16 mouse cellular contexts compared by ENCODE assay signal in the genomic region with DNA sequence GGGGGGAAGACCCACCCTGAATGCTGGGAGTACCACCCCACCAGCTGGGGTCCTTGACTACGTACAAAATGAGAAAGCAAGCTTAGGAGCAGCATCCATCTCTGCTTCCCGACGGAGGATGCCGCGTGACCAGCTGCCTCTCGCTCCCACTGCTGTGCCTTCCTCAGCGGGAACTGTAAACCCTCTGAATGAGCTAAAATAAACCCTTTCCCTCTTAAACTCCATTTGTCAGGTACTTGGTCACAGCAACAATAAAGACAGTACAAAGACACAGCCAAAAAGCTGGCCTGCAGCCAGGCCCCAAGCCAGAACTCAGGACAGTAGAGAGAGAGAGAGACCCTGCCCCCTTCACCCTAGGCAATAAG. TPM values are rescaled to one million over a fixed set of nuclear protein-coding genes. Genes with fewer than 3 reads are reported as not detected.
DNase-seq lines count a peak whose midpoint lies in the region; ATAC-seq lines count a peak whose summit lies in the region.
"Had no signal": no experiment of that assay in that cellular context is flagged by ENCODE, and none has a peak within 500 bp of the region (broad histone marks: within the 10 kb centered on the region; RNA-seq: fewer than 3 reads in every experiment).

No protein-coding gene starts in this region.

- H3K4me1 ChIP-seq in forebrain, embryonic 13.5 days: peaks cover 16% of the 10 kb centered on the region
- H3K4me1 ChIP-seq in forebrain, embryonic 15.5 days: 0 out of 2 replicates have a peak, but pooled peaks cover 9% of the 10 kb centered on the region
- H3K4me1 ChIP-seq in midbrain, embryonic 13.5 days (replicated peaks): peaks cover 10% of the 10 kb centered on the region; the same call in 1 of the 2 replicates
- no peaks in the 10 kb centered on the region for H3K4me1 ChIP-seq in midbrain, embryonic 11.5 days (ENCODE audit: control insufficient read depth, insufficient read depth, low read length)
- no peaks in the 10 kb centered on the region for H3K4me1 ChIP-seq in hindbrain, embryonic 11.5 days (replicated peaks; ENCODE audit: control insufficient read depth, insufficient read depth, low read length)
- H3K4me1 ChIP-seq in neural tube, embryonic 13.5 days (replicated peaks): peaks cover 21% of the 10 kb centered on the region
- H3K4me1 ChIP-seq: embryonic facial prominence, embryonic 15.5 days had no signal

- no peak overlapping the region for H3K9ac ChIP-seq in forebrain, embryonic 13.5 days
- no peak overlapping the region for H3K9ac ChIP-seq in forebrain, embryonic 15.5 days (replicated peaks)
- no peak overlapping the region for H3K9ac ChIP-seq in midbrain, embryonic 13.5 days (replicated peaks)
- no peak overlapping the region for H3K9ac ChIP-seq in midbrain, embryonic 11.5 days (ENCODE audit: low read length)
- no peak overlapping the region for H3K9ac ChIP-seq in hindbrain, embryonic 11.5 days (ENCODE audit: low read depth, low read length)
- H3K9ac ChIP-seq in neural tube, embryonic 13.5 days: no peak overlapping the region
- H3K9ac ChIP-seq: embryonic facial prominence, embryonic 15.5 days; midbrain, embryonic 12.5 days had no signal

- H3K27me3 ChIP-seq in forebrain, embryonic 13.5 days: no peaks in the 10 kb centered on the region
- H3K27me3 ChIP-seq in forebrain, embryonic 15.5 days: no peaks in the 10 kb centered on the region
- H3K27me3 ChIP-seq in midbrain, embryonic 13.5 days: no peaks in the 10 kb centered on the region
- H3K27me3 ChIP-seq in midbrain, embryonic 11.5 days (ENCODE audit: control insufficient read depth, insufficient read depth, low read length): no peaks in the 10 kb centered on the region
- no peaks in the 10 kb centered on the region for H3K27me3 ChIP-seq in hindbrain, embryonic 11.5 days (ENCODE audit: control insufficient read depth, insufficient read depth, low read length)
- H3K27me3 ChIP-seq in neural tube, embryonic 13.5 days: no peaks in the 10 kb centered on the region
- H3K27me3 ChIP-seq: embryonic facial prominence, embryonic 15.5 days; midbrain, embryonic 12.5 days had no signal

- no peak overlapping the region for H3K4me2 ChIP-seq in forebrain, embryonic 13.5 days
- no peak overlapping the region for H3K4me2 ChIP-seq in forebrain, embryonic 15.5 days (replicated peaks)
- H3K4me2 ChIP-seq in midbrain, embryonic 13.5 days (replicated peaks): no peak overlapping the region
- no peak overlapping the region for H3K4me2 ChIP-seq in midbrain, embryonic 11.5 days
- no peak overlapping the region for H3K4me2 ChIP-seq in hindbrain, embryonic 11.5 days (replicated peaks; ENCODE audit: low read depth, low read length)
- H3K4me2 ChIP-seq in neural tube, embryonic 13.5 days: no peak overlapping the region
- H3K4me2 ChIP-seq: embryonic facial prominence, embryonic 15.5 days; midbrain, embryonic 12.5 days had no signal

- WGBS in forebrain, embryonic 13.5 days: 69% methylated on average over 7 of the region's 7 CpGs
- 47% methylated on average over 7 of the region's 7 CpGs for WGBS in forebrain, embryonic 15.5 days
- 87% methylated on average over 7 of the region's 7 CpGs for WGBS in midbrain, embryonic 13.5 days
- 89% methylated on average over 7 of the region's 7 CpGs for WGBS in midbrain, embryonic 11.5 days
- WGBS in hindbrain, embryonic 11.5 days: 83% methylated on average over 7 of the region's 7 CpGs
- WGBS in neural tube, embryonic 13.5 days: 47% methylated on average over 7 of the region's 7 CpGs

- peak overlapping the region; percentile 28; the same call in 1 of the 2 replicates for H3K27ac ChIP-seq in forebrain, embryonic 13.5 days
- H3K27ac ChIP-seq in forebrain, embryonic 15.5 days (replicated peaks): no peak overlapping the region
- 0 out of 2 replicates have a peak overlapping the region, but pooled peaks have one; percentile 25 for H3K27ac ChIP-seq in midbrain, embryonic 13.5 days
- no peak overlapping the region for H3K27ac ChIP-seq in midbrain, embryonic 11.5 days (ENCODE audit: low read depth, low read length)
- peak overlapping the region; percentile 4; the same call in 1 of the 2 replicates for H3K27ac ChIP-seq in hindbrain, embryonic 11.5 days (ENCODE audit: low read depth, low read length)
- H3K27ac ChIP-seq in neural tube, embryonic 13.5 days (replicated peaks): peak overlapping the region; percentile 67
- H3K27ac ChIP-seq: embryonic facial prominence, embryonic 15.5 days; gastrocnemius, adult 2 months; macrophage; midbrain, embryonic 12.5 days had no signal

- no peak overlapping the region for H3K4me3 ChIP-seq in forebrain, embryonic 13.5 days
- no peak overlapping the region for H3K4me3 ChIP-seq in forebrain, embryonic 15.5 days
- no peak overlapping the region for H3K4me3 ChIP-seq in midbrain, embryonic 13.5 days (replicated peaks)
- no peak overlapping the region for H3K4me3 ChIP-seq in midbrain, embryonic 11.5 days (ENCODE audit: low read depth, low read length)
- H3K4me3 ChIP-seq in hindbrain, embryonic 11.5 days (ENCODE audit: low read depth, low read length): no peak overlapping the region
- no peak overlapping the region for H3K4me3 ChIP-seq in neural tube, embryonic 13.5 days
- H3K4me3 ChIP-seq: embryonic facial prominence, embryonic 15.5 days; gastrocnemius, adult 2 months; midbrain, embryonic 12.5 days had no signal

- H3K36me3 ChIP-seq in forebrain, embryonic 13.5 days (ENCODE audit: poor library complexity, severe bottlenecking): peaks cover 23% of the 10 kb centered on the region
- peaks cover 7% of the 10 kb centered on the region for H3K36me3 ChIP-seq in forebrain, embryonic 15.5 days
- peaks cover 20% of the 10 kb centered on the region for H3K36me3 ChIP-seq in midbrain, embryonic 13.5 days
- H3K36me3 ChIP-seq in midbrain, embryonic 11.5 days (ENCODE audit: control insufficient read depth, insufficient read depth, low read length): peaks cover 2% of the 10 kb centered on the region; the same call in 1 of the 2 replicates
- H3K36me3 ChIP-seq in hindbrain, embryonic 11.5 days (ENCODE audit: control insufficient read depth, insufficient read depth, low read length): 0 out of 2 replicates have a peak, but pooled peaks cover 4% of the 10 kb centered on the region
- peaks cover 30% of the 10 kb centered on the region for H3K36me3 ChIP-seq in neural tube, embryonic 13.5 days

- no peaks in the 10 kb centered on the region for H3K9me3 ChIP-seq in forebrain, embryonic 13.5 days (replicated peaks)
- H3K9me3 ChIP-seq in forebrain, embryonic 15.5 days: no peaks in the 10 kb centered on the region
- no peaks in the 10 kb centered on the region for H3K9me3 ChIP-seq in midbrain, embryonic 13.5 days
- H3K9me3 ChIP-seq in midbrain, embryonic 11.5 days (ENCODE audit: control insufficient read depth, low read length): no peaks in the 10 kb centered on the region
- H3K9me3 ChIP-seq in hindbrain, embryonic 11.5 days (ENCODE audit: control insufficient read depth, low read length): no peaks in the 10 kb centered on the region
- H3K9me3 ChIP-seq in neural tube, embryonic 13.5 days: no peaks in the 10 kb centered on the region
- H3K9me3 ChIP-seq: embryonic facial prominence, embryonic 15.5 days; midbrain, embryonic 12.5 days had no signal

- 0 out of 2 replicates have a peak, but pooled peaks have one; percentile 14 for ATAC-seq in forebrain, embryonic 13.5 days
- ATAC-seq in forebrain, embryonic 15.5 days (replicated peaks): no peak
- no peak for ATAC-seq in midbrain, embryonic 13.5 days
- no peak for ATAC-seq in midbrain, embryonic 11.5 days (ENCODE audit: low FRiP score)
- ATAC-seq in hindbrain, embryonic 11.5 days (ENCODE audit: low FRiP score): no peak
- ATAC-seq in neural tube, embryonic 13.5 days (ENCODE audit: low read depth): peak; percentile 6; the same call in 1 of the 2 replicates

- no peak for DNase-seq in midbrain, embryonic 11.5 days (ENCODE audit: low spot score, missing footprints)
- DNase-seq in hindbrain, embryonic 11.5 days (ENCODE audit: low spot score): no peak
- DNase-seq in spleen, adult 12 weeks (ENCODE audit: low spot score): no peak
- DNase-seq: adrenal gland, postnatal 10 days; B cell, adult 2 months; gastrocnemius, adult 2 months; right cerebral cortex, postnatal 4 days; thymus, adult 18-20 months had no signal

RNA-seq across cellular contexts. Expression of a gene that starts 12.2 kb away (rescaled TPM):
- polyA plus RNA-seq in forebrain, embryonic 13.5 days (2015; fragmentation: Nextera tagmentation; extraction: Ambion mirVana): 0.45 and 0.52 TPM in 2 replicates
- 0.43 and 0.45 TPM in 2 replicates for polyA plus RNA-seq in forebrain, embryonic 15.5 days (2015; fragmentation: Nextera tagmentation; extraction: Ambion mirVana)
- polyA plus RNA-seq in midbrain, embryonic 13.5 days (2015; fragmentation: Nextera tagmentation; extraction: Ambion mirVana): 1.3 and 1.4 TPM in 2 replicates
- polyA plus RNA-seq in midbrain, embryonic 11.5 days (2014; fragmentation: Nextera tagmentation; extraction: Ambion mirVana): 1.0 and 1.2 TPM in 2 replicates
- 0.86 and 0.93 TPM in 2 replicates for polyA plus RNA-seq in hindbrain, embryonic 11.5 days (2014; fragmentation: Nextera tagmentation; extraction: Ambion mirVana)
- polyA plus RNA-seq in neural tube, embryonic 13.5 days (2015; fragmentation: Nextera tagmentation; extraction: Ambion mirVana): 0.95 and 1.5 TPM in 2 replicates

RNA-seq across cellular contexts. Expression of a gene that starts 12.3 kb away (rescaled TPM):
- 1.8 and 2.1 TPM in 2 replicates for polyA plus RNA-seq in forebrain, embryonic 13.5 days (2015; fragmentation: Nextera tagmentation; extraction: Ambion mirVana)
- 1.9 and 2.6 TPM in 2 replicates for polyA plus RNA-seq in forebrain, embryonic 15.5 days (2015; fragmentation: Nextera tagmentation; extraction: Ambion mirVana)
- 3.9 and 4.1 TPM in 2 replicates for polyA plus RNA-seq in midbrain, embryonic 13.5 days (2015; fragmentation: Nextera tagmentation; extraction: Ambion mirVana)
- 4.5 and 4.7 TPM in 2 replicates for polyA plus RNA-seq in midbrain, embryonic 11.5 days (2014; fragmentation: Nextera tagmentation; extraction: Ambion mirVana)
- 8.1 and 9.5 TPM in 2 replicates for polyA plus RNA-seq in hindbrain, embryonic 11.5 days (2014; fragmentation: Nextera tagmentation; extraction: Ambion mirVana)
- polyA plus RNA-seq in neural tube, embryonic 13.5 days (2015; fragmentation: Nextera tagmentation; extraction: Ambion mirVana): 8.6 and 9.7 TPM in 2 replicates

RNA-seq across cellular contexts. Expression of a gene that starts 27.8 kb away (rescaled TPM):
- not detected in 2 replicates for polyA plus RNA-seq in forebrain, embryonic 13.5 days (2015; fragmentation: Nextera tagmentation; extraction: Ambion mirVana)
- 0.18 TPM in 1 of 2 replicates, not detected in the other for polyA plus RNA-seq in forebrain, embryonic 15.5 days (2015; fragmentation: Nextera tagmentation; extraction: Ambion mirVana)
- polyA plus RNA-seq in midbrain, embryonic 13.5 days (2015; fragmentation: Nextera tagmentation; extraction: Ambion mirVana): not detected in 2 replicates
- 0.65 and 1.3 TPM in 2 replicates for polyA plus RNA-seq in midbrain, embryonic 11.5 days (2014; fragmentation: Nextera tagmentation; extraction: Ambion mirVana)
- polyA plus RNA-seq in hindbrain, embryonic 11.5 days (2014; fragmentation: Nextera tagmentation; extraction: Ambion mirVana): 1.5 TPM in 1 of 2 replicates, not detected in the other
- polyA plus RNA-seq in neural tube, embryonic 13.5 days (2015; fragmentation: Nextera tagmentation; extraction: Ambion mirVana): 0.18 TPM in 1 of 2 replicates, not detected in the other
- polyA plus RNA-seq: cerebellum, adult 2 months; macrophage had no signal

RNA-seq across cellular contexts. Expression of a gene that starts 39.8 kb away (rescaled TPM):
- polyA plus RNA-seq in forebrain, embryonic 13.5 days (2015; fragmentation: Nextera tagmentation; extraction: Ambion mirVana): 0.36 and 0.49 TPM in 2 replicates
- polyA plus RNA-seq in forebrain, embryonic 15.5 days (2015; fragmentation: Nextera tagmentation; extraction: Ambion mirVana): 0.72 and 0.79 TPM in 2 replicates
- 0.55 and 0.70 TPM in 2 replicates for polyA plus RNA-seq in midbrain, embryonic 13.5 days (2015; fragmentation: Nextera tagmentation; extraction: Ambion mirVana)
- polyA plus RNA-seq in midbrain, embryonic 11.5 days (2014; fragmentation: Nextera tagmentation; extraction: Ambion mirVana): 0.15 and 0.20 TPM in 2 replicates
- polyA plus RNA-seq in hindbrain, embryonic 11.5 days (2014; fragmentation: Nextera tagmentation; extraction: Ambion mirVana): 0.83 and 1.2 TPM in 2 replicates
- 0.56 and 1.6 TPM in 2 replicates for polyA plus RNA-seq in neural tube, embryonic 13.5 days (2015; fragmentation: Nextera tagmentation; extraction: Ambion mirVana)

RNA-seq across cellular contexts. Expression of a gene that starts 39.8 kb away (rescaled TPM):
- 15.9 and 17.4 TPM in 2 replicates for polyA plus RNA-seq in forebrain, embryonic 13.5 days (2015; fragmentation: Nextera tagmentation; extraction: Ambion mirVana)
- 12.3 and 12.6 TPM in 2 replicates for polyA plus RNA-seq in forebrain, embryonic 15.5 days (2015; fragmentation: Nextera tagmentation; extraction: Ambion mirVana)
- 14.3 and 15.0 TPM in 2 replicates for polyA plus RNA-seq in midbrain, embryonic 13.5 days (2015; fragmentation: Nextera tagmentation; extraction: Ambion mirVana)
- 29.9 and 36.4 TPM in 2 replicates for polyA plus RNA-seq in midbrain, embryonic 11.5 days (2014; fragmentation: Nextera tagmentation; extraction: Ambion mirVana)
- polyA plus RNA-seq in hindbrain, embryonic 11.5 days (2014; fragmentation: Nextera tagmentation; extraction: Ambion mirVana): 28.0 and 33.7 TPM in 2 replicates
- 15.3 and 17.5 TPM in 2 replicates for polyA plus RNA-seq in neural tube, embryonic 13.5 days (2015; fragmentation: Nextera tagmentation; extraction: Ambion mirVana)

Comparison
In these comparisons a context has a peak if more than half of its experiments do, and no peak if none do; other contexts are left out.
1. ATAC-seq: peak in forebrain, embryonic 13.5 days (single experiment) and neural tube, embryonic 13.5 days (single experiment); none in forebrain, embryonic 15.5 days (single experiment), midbrain, embryonic 13.5 days (single experiment), midbrain, embryonic 11.5 days (single experiment) and hindbrain, embryonic 11.5 days (single experiment).
2. H3K27ac ChIP-seq: peak in forebrain, embryonic 13.5 days (single experiment), midbrain, embryonic 13.5 days (single experiment), hindbrain, embryonic 11.5 days (single experiment) and neural tube, embryonic 13.5 days (single experiment); none in forebrain, embryonic 15.5 days (single experiment) and midbrain, embryonic 11.5 days (single experiment).